Mouse (Mus musculus) frontal cortex, adult 2 months (tissue): ENCODE results near the gene Gm20458. TPM values are rescaled to one million over a fixed set of nuclear protein-coding genes. Genes with fewer than 3 reads are reported as not detected.
A peak's percentile ranks its signal among the peaks of the same experiment; 100 is the strongest.

Experiments used
- DNase-seq, 2 experiments: peaks; one replicate each; pipeline ENCODE4 v3.0.0; 2022; ENCODE audit warnings: low spot score in 1 of 2; ENCODE audit errors: extremely low spot score in 1 of 2
- polyA plus RNA-seq: library from polyadenylated mRNA; depleted of rRNA; stranded (reverse); fragments of >200 nt; gene quantifications from 2 replicates; pipeline ENCODE4 v1.2.3, GENCODE M21; 2012

The Gm20458 gene
- polyA plus RNA-seq, 1 experiment = 10.0 TPM

GRCm38 (mm10) chr2:164449341-164450042 is 11.3 kb upstream of the Gm20458 start:
- no peak for DNase-seq

- no peak for DNase-seq
Measured at GRCm38 (mm10) chr2:164452000-164452676, 8.6 kb upstream of the Gm20458 start.

GRCm38 (mm10) chr2:164453047-164453757 is 7.6 kb upstream of the Gm20458 start:
- no peak for DNase-seq

GRCm38 (mm10) chr2:164453887-164454500 is 6.8 kb upstream of the Gm20458 start:
- no peak for DNase-seq

- peak; percentile 79 to 95 for DNase-seq
Measured at GRCm38 (mm10) chr2:164454846-164455245, 5.9 kb upstream of the Gm20458 start.

- DNase-seq = no peak
Measured at GRCm38 (mm10) chr2:164455421-164456190, 5.2 kb upstream of the Gm20458 start.

GRCm38 (mm10) chr2:164456413-164456812 is 4.4 kb upstream of the Gm20458 start:
- DNase-seq = no peak

GRCm38 (mm10) chr2:164456864-164457300 is 3.9 kb upstream of the Gm20458 start, which contains the start of gene Sys1:
Gene Sys1, plus strand, starts transcription at chr2:164456964.
- peak; percentile 25 to 69 for DNase-seq

- no peak for DNase-seq
Measured at GRCm38 (mm10) chr2:164457942-164458341, 2.8 kb upstream of the Gm20458 start.

- no peak for DNase-seq
Measured at GRCm38 (mm10) chr2:164458535-164458934, 2.2 kb upstream of the Gm20458 start.

- DNase-seq = no peak
Measured at GRCm38 (mm10) chr2:164465161-164465560, 4.4 kb downstream of the Gm20458 start.

GRCm38 (mm10) chr2:164466787-164467186 is 6.0 kb downstream of the Gm20458 start:
- no peak for DNase-seq

- DNase-seq = peak in 1 of 2 experiments; percentile 79
Measured at GRCm38 (mm10) chr2:164470254-164470653, 9.5 kb downstream of the Gm20458 start.

GRCm38 (mm10) chr2:164473624-164474023 is 12.9 kb downstream of the Gm20458 start, which contains the start of gene Trp53tg5:
Gene Trp53tg5, minus strand, starts transcription at chr2:164473724.
- no peak for DNase-seq

GRCm38 (mm10) chr2:164485681-164486257 is 25.0 kb downstream of the Gm20458 start, which contains the start of gene Dbndd2:
Gene Dbndd2, plus strand, starts transcription at chr2:164486106.
- DNase-seq = peak in 1 of 2 experiments; percentile 43

- DNase-seq = peak; percentile 51 to 82
Measured at GRCm38 (mm10) chr2:164486258-164487114, 25.7 kb downstream of the Gm20458 start.

GRCm38 (mm10) chr2:164487115-164487527 is 26.4 kb downstream of the Gm20458 start:
- DNase-seq = no peak

GRCm38 (mm10) chr2:164487812-164488211 is 27.0 kb downstream of the Gm20458 start:
- DNase-seq = peak in 1 of 2 experiments; percentile 67

- no peak for DNase-seq
Measured at GRCm38 (mm10) chr2:164494126-164494525, 33.4 kb downstream of the Gm20458 start.
